Mouse (Mus musculus) G1E (cell line): ENCODE data around the gene Acss3. TPM values are rescaled to one million over a fixed set of nuclear protein-coding genes. Genes with fewer than 3 reads are reported as not detected.

Experiments
- ATAC-seq: 2 replicates; pipeline ENCODE4 v1.8.0; 2016; ENCODE audit warnings: mild to moderate bottlenecking; ENCODE audit not compliant: insufficient number of reproducible peaks, poor library complexity, low FRiP score, severe bottlenecking; ENCODE audit errors: extremely low read depth
- DNase-seq: peaks from one replicate; pipeline ENCODE4 v3.0.0; 2012; ENCODE audit warnings: low spot score
- H3K27me3 ChIP-seq: 2 replicates; pipeline ENCODE4 v1.6.1; 2012; ENCODE audit warnings: mild to moderate bottlenecking, low read length, inconsistent platforms; ENCODE audit not compliant: insufficient read depth
- H3K36me3 ChIP-seq: replicated peaks from 2 replicates; pipeline ENCODE3; 2012; ENCODE audit warnings: mild to moderate bottlenecking, inconsistent platforms
- H3K4me1 ChIP-seq: 2 replicates; pipeline ENCODE4 v1.6.1; 2012; ENCODE audit warnings: low read depth, low read length, inconsistent platforms, mixed read lengths; ENCODE audit not compliant: insufficient read depth
- H3K4me3 ChIP-seq: 2 replicates; pipeline ENCODE4 v1.5.1; 2012; ENCODE audit warnings: low read depth, mild to moderate bottlenecking, inconsistent platforms, low read length, moderate library complexity, mixed read lengths
- H3K9me3 ChIP-seq: replicated peaks from 2 replicates; pipeline ENCODE4 v1.6.1; 2012; ENCODE audit warnings: inconsistent platforms
- CTCF ChIP-seq: IDR thresholded peaks from 2 replicates; pipeline ENCODE4 v1.5.1; 2012; ENCODE audit warnings: low read depth, low read length, inconsistent platforms, mixed read lengths
- GATA1 ChIP-seq: IDR thresholded peaks from 2 replicates; pipeline ENCODE4 v1.6.1; 2012; ENCODE audit warnings: borderline replicate concordance, low read length, inconsistent platforms, mixed read lengths
- GATA2 ChIP-seq: IDR thresholded peaks from 2 replicates; pipeline ENCODE4 v1.6.1; 2012; ENCODE audit warnings: low read depth, low read length, inconsistent platforms, borderline replicate concordance
- POLR2AphosphoS5 ChIP-seq: IDR thresholded peaks from 2 replicates; pipeline ENCODE4 v1.6.1; 2012; ENCODE audit warnings: low read depth, low read length, inconsistent platforms; ENCODE audit not compliant: insufficient replicate concordance
- TAL1 ChIP-seq: conservative IDR thresholded peaks from 2 replicates; pipeline ENCODE4 v1.6.1; 2012; ENCODE audit warnings: low read depth, low read length, inconsistent platforms, mixed read lengths
- polyA plus RNA-seq: library from polyadenylated mRNA; stranded (reverse); fragments of >175 nt; gene quantifications from 2 replicates; pipeline ENCODE4 v1.2.3, GENCODE M21; 2012
- total RNA-seq, 2 experiments: library from RNA; stranded (forward) in 1 of 2; stranded (reverse) in 1 of 2; fragments of 200-1000 nt in 1 of 2; fragments of >200 nt in 1 of 2; fragmentation: Nextera tagmentation in 1 of 2; gene quantifications; 2 replicates each; pipeline ENCODE4 v1.2.3; 2014 to 2017

Gene Acss3
- total RNA-seq (2014; fragmentation: Nextera tagmentation) (not detected in 2 replicates), total RNA-seq (2017) (0.06 and 0.16 TPM in 2 replicates), polyA plus RNA-seq (not detected in 2 replicates)

DNA sequence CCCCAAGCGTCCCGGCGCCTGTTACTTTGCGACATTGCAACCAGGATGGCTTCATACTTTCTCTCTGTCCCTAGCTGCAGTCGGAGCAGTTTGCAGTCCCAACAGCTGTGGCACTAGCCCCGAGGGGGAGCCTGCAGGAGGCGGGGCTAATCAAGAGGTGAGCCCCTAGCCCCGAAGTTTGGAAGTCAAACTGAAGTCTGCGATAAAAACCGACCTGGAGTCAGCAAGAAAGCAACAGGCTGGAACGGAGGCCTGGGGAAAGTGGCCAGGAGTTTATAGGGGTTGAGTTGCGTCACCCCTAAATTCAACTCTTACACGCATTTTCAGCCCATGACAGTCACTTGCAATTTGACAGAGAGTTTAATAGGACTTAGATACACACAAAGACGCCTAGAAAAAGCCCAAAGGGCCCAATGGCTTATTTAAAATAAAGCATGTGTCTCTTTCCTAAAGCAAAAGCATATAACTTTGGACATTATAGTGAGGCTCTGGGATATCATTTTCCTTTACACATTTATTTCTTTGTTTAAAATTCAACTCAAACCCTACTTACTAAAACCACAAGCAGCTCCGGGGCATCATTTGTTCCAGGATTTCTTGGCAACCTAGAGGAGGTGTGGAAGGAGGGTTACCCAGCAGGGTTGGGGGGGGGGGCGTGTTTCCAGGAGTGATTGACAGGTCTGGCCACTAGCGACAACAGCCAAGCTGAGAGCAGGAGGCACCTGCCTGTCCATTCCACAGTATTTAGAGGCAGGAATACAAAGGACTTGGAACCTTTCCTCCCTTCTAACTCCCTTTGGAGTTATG is at the start of gene Acss3:
TSS of gene Acss3 (minus strand) at position 140 of the 807 bp plus-strand sequence.
- no peak for ATAC-seq
- DNase-seq, result no peak
- H3K4me1 ChIP-seq, result no peaks in the 10 kb centered on the region

DNA sequence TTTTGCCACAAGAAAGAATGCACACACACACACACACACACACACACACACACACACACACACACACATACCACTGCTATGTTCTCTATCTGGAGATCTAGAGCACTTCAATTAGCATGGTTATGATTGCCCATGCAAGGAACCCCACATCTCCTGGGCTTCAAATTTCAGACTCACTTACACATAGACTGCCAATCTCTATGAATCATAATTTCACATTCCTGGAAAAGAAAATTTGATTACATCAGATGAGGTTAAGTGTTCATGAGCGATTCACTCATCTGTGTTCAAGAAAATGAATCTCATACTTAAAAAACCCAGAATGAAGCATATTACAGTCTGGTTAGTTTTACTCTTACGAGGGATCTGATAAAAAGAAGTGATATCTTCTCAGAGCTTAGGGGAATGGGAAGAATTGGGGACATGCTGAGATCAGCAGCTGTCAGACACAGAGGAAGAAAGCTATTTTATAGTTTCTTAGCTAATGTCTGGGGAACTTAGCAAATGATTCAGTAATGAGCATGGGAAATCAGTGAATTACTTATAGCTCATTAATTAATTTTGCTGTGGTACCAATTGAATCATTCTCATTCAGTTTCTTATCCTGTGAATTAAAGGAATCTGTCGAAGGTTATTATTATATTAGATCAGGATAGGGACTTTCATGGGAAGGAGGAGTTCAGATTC is 48.7 kb upstream of the Acss3 start:
- no peaks in the 10 kb centered on the region for H3K27me3 ChIP-seq
- ATAC-seq (no peak), DNase-seq (no peak)
- H3K4me3 ChIP-seq, result no peak overlapping the region
- no peaks in the 10 kb centered on the region for H3K9me3 ChIP-seq
- H3K4me1 ChIP-seq, result no peaks in the 10 kb centered on the region
- no peaks in the 10 kb centered on the region for H3K36me3 ChIP-seq
- TF ChIP-seq GATA2 (no peak), GATA1 (no peak), TAL1 (no peak), CTCF (no peak), POLR2AphosphoS5 (no peak)

More for the DNA sequence above, at the start of gene Acss3:
- H3K9me3 ChIP-seq, result peaks cover 10% of the 10 kb centered on the region
- TF ChIP-seq POLR2AphosphoS5 (no peak), GATA1 (no peak), CTCF (no peak), GATA2 (no peak), TAL1 (no peak)
- no peaks in the 10 kb centered on the region for H3K27me3 ChIP-seq
- no peaks in the 10 kb centered on the region for H3K36me3 ChIP-seq
- no peak within 1 kb of the TSS for H3K4me3 ChIP-seq

DNA sequence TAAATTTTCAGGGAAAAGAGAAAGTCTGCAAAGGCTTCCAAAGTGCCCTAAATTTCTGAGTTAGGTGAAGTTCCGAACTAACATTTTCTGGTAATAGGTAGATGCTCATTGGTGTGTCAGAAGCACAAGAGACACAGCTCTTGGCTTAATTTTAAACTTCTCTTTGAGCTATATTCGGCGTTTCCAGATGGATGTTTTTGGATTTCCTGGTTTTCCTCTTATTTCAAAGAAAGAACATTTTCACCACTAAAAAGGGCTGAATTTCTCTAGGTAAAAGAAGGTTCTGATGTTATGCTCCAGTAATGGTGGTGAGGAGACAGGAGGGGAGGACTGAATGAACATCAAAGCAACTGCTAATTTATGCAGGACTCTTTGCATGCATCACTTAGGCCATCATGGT is 43.0 kb upstream of the Acss3 start:
- H3K4me3 ChIP-seq, result no peak overlapping the region
- H3K4me1 ChIP-seq, result no peaks in the 10 kb centered on the region
- no peaks in the 10 kb centered on the region for H3K27me3 ChIP-seq
- TF ChIP-seq GATA1, result no peak
- no peak for TF ChIP-seq CTCF
- TF ChIP-seq GATA2, result no peak
- no peak for TF ChIP-seq TAL1
- no peak for TF ChIP-seq POLR2AphosphoS5
- DNase-seq, result no peak
- H3K9me3 ChIP-seq, result no peaks in the 10 kb centered on the region; the same call in none of the 2 replicates
- H3K36me3 ChIP-seq, result no peaks in the 10 kb centered on the region
- ATAC-seq, result no peak

DNA sequence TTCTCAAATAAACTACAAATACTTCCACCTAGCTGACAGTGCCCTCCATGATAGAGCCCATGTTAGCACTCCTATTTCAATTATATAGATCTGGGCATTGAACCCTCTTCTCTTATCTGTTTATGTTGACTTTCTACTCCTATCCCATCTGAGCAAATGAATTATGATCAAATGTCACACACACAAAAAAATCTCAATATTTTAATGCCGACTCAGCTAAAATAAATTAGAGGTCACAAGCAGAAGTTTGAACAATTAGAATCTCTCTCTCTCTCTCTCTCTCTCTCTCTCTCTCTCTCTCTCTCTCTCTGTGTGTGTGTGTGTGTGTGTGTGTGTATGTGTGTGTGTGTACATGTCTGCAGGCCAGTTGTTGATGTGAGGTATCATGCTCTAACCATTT is 25.3 kb upstream of the Acss3 start:
- H3K27me3 ChIP-seq, result no peaks in the 10 kb centered on the region

DNA sequence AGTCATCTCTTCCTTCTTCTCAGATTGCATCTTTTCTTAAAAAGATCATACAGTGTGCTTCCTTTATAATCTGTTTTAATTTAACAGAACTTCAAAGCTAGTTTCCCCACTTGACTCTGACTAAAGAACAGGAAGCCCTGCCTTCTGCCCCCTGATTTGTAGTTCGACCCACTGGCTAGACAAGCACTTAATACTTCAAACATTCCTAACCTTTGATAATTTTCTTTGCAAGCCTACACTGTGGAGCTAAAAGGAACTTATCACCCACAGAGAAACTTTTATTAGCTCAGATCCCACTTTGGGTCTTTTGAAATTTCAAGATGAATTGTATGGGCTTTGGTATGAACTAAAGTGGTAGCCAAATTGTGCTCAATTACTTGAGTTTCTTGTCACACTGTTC is 20.5 kb upstream of the Acss3 start:
- peaks cover 3% of the 10 kb centered on the region; the same call in 1 of the 2 replicates for H3K9me3 ChIP-seq
- ATAC-seq (no peak), DNase-seq (no peak)
- no peaks in the 10 kb centered on the region for H3K27me3 ChIP-seq
- TF ChIP-seq POLR2AphosphoS5 (no peak), CTCF (no peak), GATA2 (no peak), GATA1 (no peak), TAL1 (no peak)
- H3K36me3 ChIP-seq, result no peaks in the 10 kb centered on the region
- H3K4me3 ChIP-seq, result no peak overlapping the region
- H3K4me1 ChIP-seq, result no peaks in the 10 kb centered on the region

More for the DNA sequence above, 25.3 kb upstream of the Acss3 start:
- Histone ChIP-seq H3K4me3 (no peak overlapping the region), H3K4me1 (no peaks in the 10 kb centered on the region), H3K9me3 (peaks cover 3% of the 10 kb centered on the region; the same call in 1 of the 2 replicates), H3K36me3 (no peaks in the 10 kb centered on the region)
- ATAC-seq (no peak), DNase-seq (no peak)
- TF ChIP-seq POLR2AphosphoS5 (no peak), GATA2 (no peak), GATA1 (no peak), TAL1 (no peak), CTCF (no peak)

DNA sequence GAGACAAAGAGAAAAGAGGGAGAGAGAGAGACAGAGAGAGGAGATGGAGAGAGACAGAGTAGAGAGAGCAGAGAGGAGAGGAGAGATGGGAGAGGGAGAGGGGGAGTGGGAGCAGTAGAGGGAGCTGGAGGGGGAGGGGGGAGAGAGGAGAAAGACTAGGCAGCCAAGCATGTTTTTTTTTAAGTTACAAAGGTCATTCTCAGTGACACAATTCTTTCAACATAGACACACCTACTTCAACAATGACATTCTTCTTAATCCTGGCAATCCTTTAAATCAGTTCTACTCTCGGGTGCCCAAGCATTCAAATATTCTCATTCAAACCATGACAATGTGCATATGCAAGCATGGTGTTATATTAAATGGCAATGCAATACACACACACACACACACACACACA is 19.4 kb upstream of the Acss3 start:
- H3K4me3 ChIP-seq, result no peak overlapping the region
- DNase-seq, result no peak
- H3K9me3 ChIP-seq, result peaks cover 3% of the 10 kb centered on the region; the same call in 1 of the 2 replicates
- TF ChIP-seq CTCF, result no peak
- TF ChIP-seq GATA2, result no peak
- no peak for TF ChIP-seq GATA1
- H3K27me3 ChIP-seq, result no peaks in the 10 kb centered on the region
- ATAC-seq, result no peak
- no peaks in the 10 kb centered on the region for H3K36me3 ChIP-seq
- H3K4me1 ChIP-seq, result no peaks in the 10 kb centered on the region
